Mouse (Mus musculus) forebrain, postnatal 0 days (tissue): ENCODE data around the gene Pxdn. TPM values are rescaled to one million over a fixed set of nuclear protein-coding genes. Genes with fewer than 3 reads are reported as not detected.

Experiments
- ATAC-seq: fragments of 200-750 bp; cut with Nextera tagmentation; 2 replicates; pipeline ENCODE4 v1.8.0; 2017; ENCODE audit warnings: mild to moderate bottlenecking, moderate library complexity
- DNase-seq: peaks from one replicate; pipeline ENCODE4 v3.0.0-alpha.2; 2015
- H3K27ac ChIP-seq: fragments of 300-500 bp; sonication (generic); 2 replicates; pipeline ENCODE4 v1.5.1; 2014; ENCODE audit warnings: low read depth, mild to moderate bottlenecking, antibody characterized with exemption, low read length, moderate library complexity, mixed read lengths
- H3K27me3 ChIP-seq: fragments of 300-500 bp; sonication (generic); 2 replicates; pipeline ENCODE4 v1.6.1; 2014; ENCODE audit warnings: mild to moderate bottlenecking, low read length, mixed read lengths; ENCODE audit not compliant: insufficient read depth
- H3K36me3 ChIP-seq: fragments of 300-500 bp; sonication (generic); 2 replicates; pipeline ENCODE4 v1.6.1; 2014; ENCODE audit warnings: mild to moderate bottlenecking, moderate library complexity; ENCODE audit not compliant: insufficient read depth
- H3K4me1 ChIP-seq: fragments of 300-500 bp; sonication (generic); 2 replicates; pipeline ENCODE4 v1.6.1; 2014; ENCODE audit warnings: antibody characterized with exemption; ENCODE audit not compliant: insufficient read depth
- H3K4me2 ChIP-seq: fragments of 300-500 bp; sonication (generic); 2 replicates; pipeline ENCODE4 v1.6.1; 2014; ENCODE audit warnings: low read depth, mild to moderate bottlenecking, moderate library complexity
- H3K4me3 ChIP-seq: fragments of 300-500 bp; sonication (generic); 2 replicates; pipeline ENCODE4 v1.5.1; 2014; ENCODE audit warnings: low read depth, low read length, mixed read lengths
- H3K9ac ChIP-seq: fragments of 300-500 bp; sonication (generic); 2 replicates; pipeline ENCODE4 v1.6.1; 2014; ENCODE audit warnings: mild to moderate bottlenecking
- H3K9me3 ChIP-seq: fragments of 300-500 bp; sonication (generic); 2 replicates; pipeline ENCODE4 v1.6.1; 2016; ENCODE audit warnings: low read length
- CTCF ChIP-seq: sonication (generic); IDR thresholded peaks from 2 replicates; pipeline ENCODE4 v1.5.1; 2016; ENCODE audit warnings: antibody characterized with exemption, control low read depth, low read depth
- WGBS: fragments of 180-500 bp; shearing (Covaris S2); extraction: QIAGEN DNeasy Blood & Tissue Kit; methylation state at CpG from one replicate; pipeline ENCODE4 v1.1.7; 2014; 5-methylcytosine and 5-hydroxymethylcytosine counted together
- polyA plus RNA-seq: library from polyadenylated mRNA; unstranded; fragments of >200 nt; fragmentation: Nextera tagmentation; extraction: Ambion mirVana; gene quantifications from 2 replicates; pipeline ENCODE4 v1.2.1, GENCODE M21; 2015
- total RNA-seq: library from RNA; depleted of rRNA; stranded (reverse); fragments of >200 nt; gene quantifications from 2 replicates; pipeline ENCODE4 v1.2.3, GENCODE M21; 2014

The Pxdn gene
- total and polyA plus RNA-seq, 2 experiments from 2014 or later: 12.5 to 67.5 TPM

GRCm38 (mm10) chr12:30030571-30030970 is 93.2 kb downstream of the Pxdn start:
- no peak overlapping the region for H3K9ac ChIP-seq
- no peaks in the 10 kb centered on the region for H3K27me3 ChIP-seq
- H3K4me1 ChIP-seq: no peaks in the 10 kb centered on the region
- no peak for ATAC-seq
- TF ChIP-seq CTCF: no peak
- H3K36me3 ChIP-seq: no peaks in the 10 kb centered on the region
- H3K4me3 ChIP-seq: no peak overlapping the region
- no peaks in the 10 kb centered on the region for H3K9me3 ChIP-seq
- no peak for DNase-seq
- 78% methylated on average over 5 of the region's 5 CpGs for WGBS
- H3K27ac ChIP-seq: no peak overlapping the region
- no peak overlapping the region for H3K4me2 ChIP-seq

DNA sequence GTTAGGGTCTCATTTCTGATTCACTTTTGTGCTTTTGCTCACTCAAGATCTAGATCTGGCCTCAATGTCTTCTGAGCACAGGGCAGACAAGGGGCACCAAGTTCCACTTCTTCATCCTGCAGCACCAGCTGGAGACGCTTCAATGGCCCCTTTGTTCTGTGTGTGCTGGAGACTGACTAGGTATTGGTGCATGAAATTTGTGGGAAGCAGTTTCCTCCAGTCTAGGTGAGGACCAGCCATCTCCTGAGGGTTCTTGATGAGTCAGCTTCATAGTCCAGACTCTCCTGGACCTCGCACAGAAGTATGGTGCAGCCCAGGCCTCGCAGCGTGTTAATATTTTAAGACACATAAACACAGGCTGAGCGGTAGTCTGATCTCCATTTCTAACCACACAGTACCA is 97.3 kb downstream of the Pxdn start:
- no peak overlapping the region for H3K27ac ChIP-seq
- no peaks in the 10 kb centered on the region for H3K36me3 ChIP-seq
- no peak overlapping the region for H3K4me2 ChIP-seq
- no peak overlapping the region for H3K9ac ChIP-seq
- WGBS: 84% methylated on average over 5 of the region's 5 CpGs
- no peaks in the 10 kb centered on the region for H3K27me3 ChIP-seq
- H3K9me3 ChIP-seq: no peaks in the 10 kb centered on the region
- no peaks in the 10 kb centered on the region for H3K4me1 ChIP-seq
- ATAC-seq (no peak), DNase-seq (no peak)
- no peak overlapping the region for H3K4me3 ChIP-seq
- no peak for TF ChIP-seq CTCF

GRCm38 (mm10) chr12:30035406-30035805 is 98.0 kb downstream of the Pxdn start:
- Histone ChIP-seq H3K27ac (no peak overlapping the region), H3K4me1 (no peaks in the 10 kb centered on the region), H3K36me3 (no peaks in the 10 kb centered on the region), H3K4me3 (no peak overlapping the region), H3K4me2 (no peak overlapping the region), H3K9ac (no peak overlapping the region), H3K27me3 (no peaks in the 10 kb centered on the region), H3K9me3 (no peaks in the 10 kb centered on the region)
- WGBS: 47% methylated on average over 1 of the region's 1 CpGs
- no peak for ATAC-seq
- no peak for TF ChIP-seq CTCF
- no peak for DNase-seq

- no peak for TF ChIP-seq CTCF
- Histone ChIP-seq H3K4me1 (no peaks in the 10 kb centered on the region), H3K27me3 (no peaks in the 10 kb centered on the region), H3K4me2 (no peak overlapping the region), H3K9me3 (no peaks in the 10 kb centered on the region), H3K9ac (no peak overlapping the region), H3K27ac (peak overlapping the region; percentile 40), H3K4me3 (no peak overlapping the region), H3K36me3 (no peaks in the 10 kb centered on the region)
- ATAC-seq (no peak), DNase-seq (no peak)
Measured at GRCm38 (mm10) chr12:30035841-30036568, 98.6 kb downstream of the Pxdn start.

DNA sequence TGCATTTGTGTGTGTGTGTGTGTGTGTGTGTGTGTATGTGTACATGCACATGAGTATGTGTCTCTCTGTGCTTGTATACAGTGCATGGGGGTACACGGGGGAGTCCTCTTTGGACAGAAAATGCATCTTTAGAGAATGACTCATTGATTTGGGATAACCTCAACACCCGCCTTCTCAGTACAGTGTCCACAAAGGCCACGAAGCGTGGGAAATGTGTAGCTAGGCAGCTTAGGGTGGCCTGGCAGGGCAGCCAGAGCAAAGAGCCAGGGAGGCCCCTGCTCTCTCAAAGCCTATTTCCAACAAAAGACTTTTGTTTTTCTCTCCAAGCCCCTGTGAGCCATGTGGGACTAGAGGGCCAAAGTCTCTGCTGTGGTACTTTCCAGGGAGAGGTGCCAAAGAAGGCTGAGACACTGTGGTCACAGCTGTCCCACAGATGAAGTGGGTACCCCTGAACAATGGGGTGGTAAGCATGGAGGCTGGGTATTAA is 99.2 kb downstream of the Pxdn start:
- ATAC-seq: peak; percentile 90
- H3K27me3 ChIP-seq: no peaks in the 10 kb centered on the region
- no peak overlapping the region for H3K4me3 ChIP-seq
- no peaks in the 10 kb centered on the region for H3K4me1 ChIP-seq
- TF ChIP-seq CTCF: no peak
- no peak overlapping the region for H3K9ac ChIP-seq
- peak overlapping the region; percentile 45; the same call in 1 of the 2 replicates for H3K27ac ChIP-seq
- H3K4me2 ChIP-seq: no peak overlapping the region
- no peaks in the 10 kb centered on the region for H3K9me3 ChIP-seq
- H3K36me3 ChIP-seq: no peaks in the 10 kb centered on the region
- DNase-seq: peak; percentile 66
- WGBS: 22% methylated on average over 4 of the region's 4 CpGs

DNA sequence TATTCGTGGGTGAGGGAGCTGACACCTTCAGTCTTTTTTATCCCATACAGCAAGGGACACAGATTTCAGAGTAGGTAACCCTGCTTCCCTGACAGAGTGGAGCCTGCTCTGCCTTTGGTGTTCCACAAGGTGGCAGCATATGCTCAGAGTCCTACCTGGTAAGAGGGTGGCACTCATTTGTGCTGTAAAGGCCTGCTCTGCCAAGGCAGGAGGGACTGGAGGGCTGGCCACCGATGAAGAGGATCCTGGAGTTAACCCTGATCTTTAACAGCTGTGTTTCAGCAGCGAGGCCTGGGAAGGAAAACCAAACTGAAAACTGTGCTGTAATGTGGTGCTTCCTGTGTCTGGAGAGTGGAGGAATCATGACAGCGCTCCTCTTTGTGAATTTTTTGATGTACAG is 102.2 kb downstream of the Pxdn start:
- no peak overlapping the region for H3K9ac ChIP-seq
- TF ChIP-seq CTCF: peak; percentile 85
- ATAC-seq (peak; percentile 59), DNase-seq (peak; percentile 69)
- H3K4me1 ChIP-seq: no peaks in the 10 kb centered on the region
- H3K27ac ChIP-seq: no peak overlapping the region
- 42% methylated on average over 4 of the region's 4 CpGs for WGBS
- H3K36me3 ChIP-seq: no peaks in the 10 kb centered on the region
- H3K4me3 ChIP-seq: no peak overlapping the region
- H3K9me3 ChIP-seq: no peaks in the 10 kb centered on the region
- H3K27me3 ChIP-seq: no peaks in the 10 kb centered on the region
- H3K4me2 ChIP-seq: no peak overlapping the region

- H3K4me1 ChIP-seq: no peaks in the 10 kb centered on the region
- H3K27ac ChIP-seq: no peak overlapping the region
- no peaks in the 10 kb centered on the region for H3K27me3 ChIP-seq
- H3K9ac ChIP-seq: no peak overlapping the region
- peak; percentile 84 for TF ChIP-seq CTCF
- no peaks in the 10 kb centered on the region for H3K9me3 ChIP-seq
- no peak overlapping the region for H3K4me3 ChIP-seq
- H3K4me2 ChIP-seq: no peak overlapping the region
- H3K36me3 ChIP-seq: no peaks in the 10 kb centered on the region
- no peak for ATAC-seq
- peak; percentile 64 for DNase-seq
- WGBS: 25% methylated on average over 4 of the region's 4 CpGs
Measured at GRCm38 (mm10) chr12:30040150-30040549, 102.7 kb downstream of the Pxdn start.
